ENCODE assay signal across 14 mouse cellular contexts in the genomic region with DNA sequence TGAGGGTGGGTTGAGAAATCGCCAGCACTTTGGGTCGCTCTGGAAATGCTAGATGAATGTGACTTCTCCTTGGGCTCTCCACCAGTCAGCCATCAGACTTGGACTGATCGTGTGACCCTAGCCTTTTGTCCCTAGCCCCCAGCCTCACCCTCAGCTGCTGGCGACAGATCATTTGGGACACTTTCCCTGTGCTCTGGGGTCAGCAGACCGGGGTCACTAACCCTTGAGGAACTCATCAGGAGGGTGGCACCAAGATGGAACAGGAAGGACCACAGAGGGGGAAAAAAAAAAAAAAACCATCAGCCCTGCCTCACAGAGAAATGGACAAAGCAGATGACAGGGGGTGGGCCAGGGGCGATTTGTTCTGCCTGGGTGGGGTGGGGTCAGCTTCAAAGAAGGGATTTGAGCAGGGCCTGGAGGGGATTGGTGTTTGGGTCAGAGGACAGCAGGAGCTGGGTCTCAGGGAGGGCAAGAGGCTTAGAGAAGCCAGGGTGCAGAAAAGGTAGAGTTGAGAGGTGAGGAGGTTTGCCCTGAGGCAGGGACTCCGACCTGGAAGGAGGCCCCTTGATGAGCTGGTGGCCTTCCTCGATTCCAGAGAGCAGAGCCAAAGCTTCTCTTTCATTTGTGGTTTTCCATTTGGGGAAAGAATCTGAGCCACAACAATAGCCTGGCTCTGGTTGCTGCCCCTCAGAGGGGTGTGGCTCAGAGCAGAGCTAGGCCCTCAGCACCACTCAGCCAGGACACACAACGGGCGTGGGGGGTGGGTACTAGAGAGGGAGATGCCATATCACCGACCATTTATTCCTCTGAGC. TPM values are rescaled to one million over a fixed set of nuclear protein-coding genes. Genes with fewer than 3 reads are reported as not detected.
A peak's percentile ranks its signal among the peaks of the same experiment; 100 is the strongest.
DNase-seq lines count a peak whose midpoint lies in the region; ATAC-seq and TF ChIP-seq lines count a peak whose summit lies in the region.
"Had no signal": no experiment of that assay in that cellular context is flagged by ENCODE, and none has a peak within 500 bp of the region (broad histone marks: within the 10 kb centered on the region; RNA-seq: fewer than 3 reads in every experiment).

No protein-coding gene starts in this region.

- no peak for DNase-seq in gastrocnemius, adult 2 months
- no peak for DNase-seq in gastrocnemius, postnatal 10 days
- peak; percentile 10 for DNase-seq in kidney, postnatal 0 days (ENCODE audit: low spot score)
- no peak for DNase-seq in kidney, postnatal 4 days
- peak; percentile 79 for DNase-seq in embryo, embryonic 10 days (ENCODE audit: low spot score)
- DNase-seq in lung, postnatal 14 days, result peak; percentile 11
- no peak for DNase-seq in thymus, postnatal 25 days
- no peak for DNase-seq in layer of hippocampus, postnatal 10 days (ENCODE audit: low spot score in 2 of 2)
- DNase-seq: cerebellum, adult 9-10 months; gastrocnemius, postnatal 14 days; layer of hippocampus, postnatal 36 days had no signal

- peak overlapping the region; percentile 23; the same call in 1 of the 2 replicates for H3K4me3 ChIP-seq in gastrocnemius, adult 2 months
- H3K4me3 ChIP-seq in kidney, postnatal 0 days (replicated peaks; ENCODE audit: low read depth, low read length), result no peak overlapping the region

- H3K36me3 ChIP-seq in kidney, postnatal 0 days (ENCODE audit: insufficient read depth, low read length), result no peaks in the 10 kb centered on the region

- no peak for TF ChIP-seq CTCF in gastrocnemius, adult 2 months (IDR thresholded peaks at IDR 0.05)
- no peak for TF ChIP-seq CTCF in kidney, postnatal 0 days (IDR thresholded peaks at IDR 0.05; ENCODE audit: low read depth)

- peaks cover 7% of the 10 kb centered on the region for H3K27me3 ChIP-seq in kidney, postnatal 0 days (ENCODE audit: insufficient read depth, low read length)

- 31% methylated on average over 11 of the region's 11 CpGs for WGBS in kidney, postnatal 0 days

- no peak overlapping the region for H3K9ac ChIP-seq in kidney, postnatal 0 days (ENCODE audit: low read depth, low read length)
- H3K9ac ChIP-seq: liver, embryonic 14.5 days had no signal

- intact Hi-C loops in gastrocnemius, adult 2 months (cut with DNase I), result no loop called here

- no peak for ATAC-seq in kidney, postnatal 0 days (replicated peaks; ENCODE audit: low FRiP score, low read depth)

- peaks cover 24% of the 10 kb centered on the region for H3K4me1 ChIP-seq in kidney, postnatal 0 days (replicated peaks; ENCODE audit: insufficient read depth, low read length)

- 0 out of 2 replicates have a peak overlapping the region, but pooled peaks have one; percentile 11 for H3K4me2 ChIP-seq in kidney, postnatal 0 days (ENCODE audit: low read length)

- H3K9me3 ChIP-seq in kidney, postnatal 0 days (replicated peaks; ENCODE audit: low read length), result no peaks in the 10 kb centered on the region

- H3K27ac ChIP-seq in gastrocnemius, adult 2 months, result peak overlapping the region; percentile 74
- H3K27ac ChIP-seq in kidney, postnatal 0 days, result peak overlapping the region; percentile 47
- H3K27ac ChIP-seq: liver, embryonic 14.5 days had no signal

RNA-seq across cellular contexts. Expression of a gene that starts 3.5 kb away (rescaled TPM):
- 1 to 10 TPM; 1.7 to 3.1 TPM for total RNA-seq in gastrocnemius, adult 2 months (2021)
- total RNA-seq in gastrocnemius, postnatal 10 days (2021), result 1 to 10 TPM; 5.1 to 6.0 TPM
- polyA plus RNA-seq in kidney, postnatal 0 days (2015; fragmentation: Nextera tagmentation; extraction: Ambion mirVana), result 10.8 and 12.3 TPM in 2 replicates
- 1 to 10 TPM; 2.6 to 3.5 TPM for total RNA-seq in layer of hippocampus, postnatal 10 days (2021)

RNA-seq across cellular contexts. Expression of a gene that starts 10.7 kb away (rescaled TPM):
- not detected for total RNA-seq in gastrocnemius, adult 2 months (2021)
- not detected for total RNA-seq in gastrocnemius, postnatal 10 days (2021)
- polyA plus RNA-seq in kidney, postnatal 0 days (2015; fragmentation: Nextera tagmentation; extraction: Ambion mirVana), result not detected in 2 replicates
- not detected for total RNA-seq in layer of hippocampus, postnatal 10 days (2021)
- total RNA-seq: adrenal gland, postnatal 14 days; gastrocnemius, postnatal 14 days; layer of hippocampus, postnatal 36 days had no signal
- polyA plus RNA-seq: intestine, embryonic 14.5 days; liver, embryonic 14.5 days had no signal

RNA-seq across cellular contexts. Expression of a gene that starts 12.0 kb away (rescaled TPM):
- total RNA-seq in gastrocnemius, adult 2 months (2021), result 1 to 10 TPM; 4.8 to 6.4 TPM
- 1 to 10 TPM; 3.4 to 4.3 TPM for total RNA-seq in gastrocnemius, postnatal 10 days (2021)
- 14.0 and 16.3 TPM in 2 replicates for polyA plus RNA-seq in kidney, postnatal 0 days (2015; fragmentation: Nextera tagmentation; extraction: Ambion mirVana)
- total RNA-seq in layer of hippocampus, postnatal 10 days (2021), result 10 to 100 TPM; 11.1 to 12.5 TPM

RNA-seq across cellular contexts. Expression of a gene that starts 13.9 kb away (rescaled TPM):
- total RNA-seq in gastrocnemius, adult 2 months (2021), result under 1 TPM in 1 of 2 experiments, not detected in 1; 0.26 TPM
- not detected for total RNA-seq in gastrocnemius, postnatal 10 days (2021)
- polyA plus RNA-seq in kidney, postnatal 0 days (2015; fragmentation: Nextera tagmentation; extraction: Ambion mirVana), result 0.08 and 0.29 TPM in 2 replicates
- not detected for total RNA-seq in layer of hippocampus, postnatal 10 days (2021)
- total RNA-seq: adrenal gland, postnatal 14 days; gastrocnemius, postnatal 14 days; layer of hippocampus, postnatal 36 days had no signal
- polyA plus RNA-seq: liver, embryonic 14.5 days had no signal

RNA-seq across cellular contexts. Expression of a gene that starts 19.2 kb away (rescaled TPM):
- 10 to 100 TPM; 26.3 to 53.5 TPM for total RNA-seq in gastrocnemius, adult 2 months (2021)
- total RNA-seq in gastrocnemius, postnatal 10 days (2021), result 1 to 10 TPM; 3.3 to 5.2 TPM
- 8.3 and 9.2 TPM in 2 replicates for polyA plus RNA-seq in kidney, postnatal 0 days (2015; fragmentation: Nextera tagmentation; extraction: Ambion mirVana)
- under 1 TPM in 1 of 2 experiments, not detected in 1; 0.16 TPM for total RNA-seq in layer of hippocampus, postnatal 10 days (2021)

Comparison
In these comparisons a context has a peak if more than half of its experiments do, and no peak if none do; other contexts are left out.
1. DNase-seq: peak in kidney, postnatal 0 days (single experiment), embryo, embryonic 10 days (single experiment) and lung, postnatal 14 days (single experiment); none in gastrocnemius, adult 2 months (single experiment), gastrocnemius, postnatal 10 days (single experiment), kidney, postnatal 4 days (0 of 2), thymus, postnatal 25 days (single experiment) and layer of hippocampus, postnatal 10 days (0 of 2).